Mouse (Mus musculus) hindbrain, embryonic 14.5 days (tissue): ENCODE data around the gene Pum2. TPM values are rescaled to one million over a fixed set of nuclear protein-coding genes. Genes with fewer than 3 reads are reported as not detected.
"Not testable (repeated sequence)": the region's sequence is repeated elsewhere in the genome, so short reads cannot be mapped to it uniquely, and the experiment has no call there.

Experiments
- ATAC-seq: fragments of 200-750 bp; cut with Nextera tagmentation; 2 replicates; pipeline ENCODE4 v1.8.0; 2017; ENCODE audit warnings: moderate number of reproducible peaks, mild to moderate bottlenecking, moderate TSS enrichment, moderate library complexity; ENCODE audit not compliant: low FRiP score
- DNase-seq: peaks from one replicate; pipeline ENCODE4 v3.0.0-alpha.2; 2015; ENCODE audit warnings: low spot score
- H3K27ac ChIP-seq: fragments of 300-500 bp; sonication (generic); 2 replicates; pipeline ENCODE4 v1.5.1; 2014; ENCODE audit warnings: mild to moderate bottlenecking, moderate library complexity
- H3K27me3 ChIP-seq: fragments of 300-500 bp; sonication (generic); 2 replicates; pipeline ENCODE4 v1.6.1; 2014; ENCODE audit warnings: mild to moderate bottlenecking, low read length, mixed read lengths; ENCODE audit not compliant: control insufficient read depth, insufficient read depth
- H3K36me3 ChIP-seq: fragments of 300-500 bp; sonication (generic); replicated peaks from 2 replicates; pipeline ENCODE4 v1.6.1; 2014; ENCODE audit not compliant: control insufficient read depth, insufficient read depth
- H3K4me1 ChIP-seq: fragments of 300-500 bp; sonication (generic); replicated peaks from 2 replicates; pipeline ENCODE4 v1.6.1; 2014; ENCODE audit warnings: antibody characterized with exemption, low read length, mixed read lengths; ENCODE audit not compliant: control insufficient read depth, insufficient read depth
- H3K4me2 ChIP-seq: fragments of 300-500 bp; sonication (generic); replicated peaks from 2 replicates; pipeline ENCODE4 v1.6.1; 2014; ENCODE audit warnings: mild to moderate bottlenecking, moderate library complexity
- H3K4me3 ChIP-seq: fragments of 300-500 bp; sonication (generic); replicated peaks from 2 replicates; pipeline ENCODE4 v1.5.1; 2014; ENCODE audit warnings: mild to moderate bottlenecking, low read length
- H3K9ac ChIP-seq: fragments of 300-500 bp; sonication (generic); 2 replicates; pipeline ENCODE4 v1.6.1; 2014
- H3K9me3 ChIP-seq: fragments of 300-500 bp; sonication (generic); 2 replicates; pipeline ENCODE4 v1.6.1; 2016; ENCODE audit warnings: low read length; ENCODE audit not compliant: control insufficient read depth
- WGBS: fragments of 180-500 bp; shearing (Covaris S2); extraction: QIAGEN DNeasy Blood & Tissue Kit; methylation state at CpG from one replicate; pipeline ENCODE4 v1.1.7; 2014; 5-methylcytosine and 5-hydroxymethylcytosine counted together
- polyA plus RNA-seq: library from polyadenylated mRNA; unstranded; fragments of >200 nt; fragmentation: Nextera tagmentation; extraction: Ambion mirVana; gene quantifications from 2 replicates; pipeline ENCODE4 v1.2.1, GENCODE M21; 2014

Pum2 gene
- polyA plus RNA-seq, 1 experiment from 2014 or later: 64.9 TPM

DNA sequence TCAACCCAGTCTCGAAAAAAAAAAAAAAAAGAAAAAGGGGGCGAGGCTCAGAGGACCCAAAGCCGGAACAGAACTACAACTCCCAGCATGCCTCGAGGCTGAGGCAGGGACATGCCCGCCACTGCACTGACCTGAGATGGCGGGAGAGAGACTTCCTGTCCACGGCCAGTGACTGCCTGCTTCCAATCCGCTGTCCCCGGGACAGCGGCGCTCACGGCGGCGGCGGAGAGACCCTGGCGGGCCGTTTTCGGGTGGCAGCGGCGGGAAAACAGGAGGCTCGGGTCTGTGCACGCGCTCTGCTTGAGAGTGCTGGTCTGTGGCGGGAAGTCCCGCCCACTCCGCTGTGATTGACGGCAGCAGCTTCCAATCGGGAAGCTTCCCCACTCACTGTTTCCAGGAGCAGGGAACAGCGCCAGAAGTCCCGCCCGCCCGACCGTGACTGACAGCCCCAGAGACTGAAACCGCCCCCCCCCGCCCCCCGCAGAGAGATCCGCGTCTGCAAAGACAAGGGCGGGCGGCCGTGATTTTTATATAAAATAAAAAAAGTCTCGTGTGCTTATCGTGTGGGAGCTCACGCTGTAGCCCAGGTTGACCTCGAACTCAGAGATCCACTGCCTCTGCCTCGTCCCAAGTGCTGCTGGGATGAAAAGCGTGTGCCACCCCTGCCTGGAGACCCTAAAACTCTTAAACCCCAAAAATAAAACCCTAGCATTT lies 33.1 kb upstream of the Pum2 start:
- ATAC-seq (peak; percentile 99), DNase-seq (peak; percentile 98)
- Histone ChIP-seq H3K9me3 (no peaks in the 10 kb centered on the region), H3K27ac (peak overlapping the region; percentile 97), H3K4me2 (peak overlapping the region; percentile 69), H3K27me3 (no peaks in the 10 kb centered on the region), H3K4me1 (no peaks in the 10 kb centered on the region), H3K36me3 (no peaks in the 10 kb centered on the region), H3K4me3 (peak overlapping the region; percentile 86), H3K9ac (peak overlapping the region; percentile 95)
- under 1% methylated on average over 46 of the region's 47 CpGs for WGBS

DNA sequence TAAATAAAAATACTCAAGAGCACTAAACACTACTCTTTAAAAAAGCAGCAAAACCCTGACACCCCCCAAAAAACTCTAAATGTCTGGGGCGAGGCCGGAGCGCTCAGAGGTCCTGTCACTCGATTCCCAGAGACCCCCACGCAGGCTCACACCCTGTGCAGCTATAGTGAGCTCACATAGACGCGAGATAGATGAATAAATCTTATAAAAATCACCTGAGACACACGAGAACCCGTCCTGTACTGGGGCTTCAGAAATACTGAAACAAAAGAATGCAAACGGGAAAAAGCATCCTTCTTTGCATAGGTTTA lies 32.6 kb upstream of the Pum2 start:
- peak; percentile 53 for ATAC-seq
- no peaks in the 10 kb centered on the region for H3K36me3 ChIP-seq
- peak overlapping the region; percentile 97 for H3K27ac ChIP-seq
- DNase-seq: no peak
- no peaks in the 10 kb centered on the region for H3K9me3 ChIP-seq
- no peaks in the 10 kb centered on the region for H3K27me3 ChIP-seq
- H3K9ac ChIP-seq: peak overlapping the region; percentile 95
- H3K4me2 ChIP-seq: peak overlapping the region; percentile 69
- peak overlapping the region; percentile 86 for H3K4me3 ChIP-seq
- H3K4me1 ChIP-seq: no peaks in the 10 kb centered on the region
- WGBS: 3% methylated on average over 10 of the region's 10 CpGs

GRCm38 (mm10) chr12:8648211-8648610 lies 25.7 kb upstream of the Pum2 start:
- H3K9ac ChIP-seq, ATAC-seq, H3K4me2 ChIP-seq, H3K9me3 ChIP-seq, H3K27me3 ChIP-seq, H3K36me3 ChIP-seq, H3K4me3 ChIP-seq, H3K4me1 ChIP-seq, H3K27ac ChIP-seq, DNase-seq: not testable (repeated sequence)
- 79% methylated on average over 8 of the region's 8 CpGs for WGBS

GRCm38 (mm10) chr12:8650027-8650426 lies 23.9 kb upstream of the Pum2 start:
- not testable (repeated sequence) for H3K9ac ChIP-seq, H3K4me2 ChIP-seq, H3K4me1 ChIP-seq, H3K9me3 ChIP-seq, H3K36me3 ChIP-seq, DNase-seq, H3K27me3 ChIP-seq, H3K4me3 ChIP-seq, ATAC-seq, H3K27ac ChIP-seq
- WGBS: 58% methylated on average over 3 of the region's 3 CpGs

DNA sequence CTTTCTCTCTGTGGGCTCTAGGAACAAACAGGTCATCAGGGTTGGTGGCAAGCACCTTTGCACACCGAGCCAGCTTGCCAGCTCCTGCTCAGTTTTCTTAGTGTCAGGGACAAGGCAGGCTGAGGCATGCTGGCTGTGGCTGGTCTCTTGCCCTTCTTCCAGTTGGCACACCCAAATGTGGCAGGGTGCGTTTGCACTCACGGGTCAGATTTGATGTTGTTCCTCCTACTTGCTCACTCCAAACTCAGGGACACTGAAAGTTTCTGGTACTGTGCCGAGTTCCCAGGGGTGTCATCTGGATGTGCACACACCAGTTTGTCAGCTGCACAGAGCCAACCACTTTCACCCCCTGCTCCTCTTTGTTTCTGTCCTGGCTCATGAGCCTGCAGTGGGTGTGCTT lies 17.3 kb upstream of the Pum2 start:
- ATAC-seq: no peak
- H3K4me1 ChIP-seq: no peaks in the 10 kb centered on the region
- no peaks in the 10 kb centered on the region for H3K36me3 ChIP-seq
- H3K9ac ChIP-seq: no peak overlapping the region
- no peak for DNase-seq
- no peaks in the 10 kb centered on the region for H3K27me3 ChIP-seq
- H3K4me3 ChIP-seq: no peak overlapping the region
- no peak overlapping the region for H3K4me2 ChIP-seq
- WGBS: 92% methylated on average over 4 of the region's 4 CpGs
- no peak overlapping the region for H3K27ac ChIP-seq
- no peaks in the 10 kb centered on the region for H3K9me3 ChIP-seq

DNA sequence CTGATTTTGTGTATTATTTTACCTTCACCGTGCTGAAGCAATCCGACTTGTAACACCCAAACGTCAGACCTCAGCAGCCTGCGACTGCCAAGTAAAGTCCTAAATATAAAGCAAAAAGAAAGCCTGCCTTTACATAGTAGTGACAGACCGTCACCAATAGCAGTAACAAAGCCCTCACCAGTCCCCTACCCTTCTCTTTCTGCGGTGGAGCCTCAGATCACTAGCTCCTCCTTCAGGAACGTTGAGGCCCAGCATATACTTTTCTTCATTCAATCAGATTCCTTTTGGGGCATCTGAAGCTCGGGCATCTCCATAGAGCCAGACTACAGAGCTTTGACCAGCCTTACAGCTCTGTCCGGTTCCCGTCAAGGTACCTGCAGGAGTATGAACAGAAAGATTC lies 16.8 kb upstream of the Pum2 start:
- H3K27ac ChIP-seq: no peak overlapping the region
- ATAC-seq (no peak), DNase-seq (no peak)
- no peaks in the 10 kb centered on the region for H3K27me3 ChIP-seq
- H3K4me1 ChIP-seq: no peaks in the 10 kb centered on the region
- H3K4me3 ChIP-seq: no peak overlapping the region
- no peaks in the 10 kb centered on the region for H3K36me3 ChIP-seq
- H3K9me3 ChIP-seq: no peaks in the 10 kb centered on the region
- no peak overlapping the region for H3K9ac ChIP-seq
- no peak overlapping the region for H3K4me2 ChIP-seq
- WGBS: 75% methylated on average over 10 of the region's 10 CpGs

DNA sequence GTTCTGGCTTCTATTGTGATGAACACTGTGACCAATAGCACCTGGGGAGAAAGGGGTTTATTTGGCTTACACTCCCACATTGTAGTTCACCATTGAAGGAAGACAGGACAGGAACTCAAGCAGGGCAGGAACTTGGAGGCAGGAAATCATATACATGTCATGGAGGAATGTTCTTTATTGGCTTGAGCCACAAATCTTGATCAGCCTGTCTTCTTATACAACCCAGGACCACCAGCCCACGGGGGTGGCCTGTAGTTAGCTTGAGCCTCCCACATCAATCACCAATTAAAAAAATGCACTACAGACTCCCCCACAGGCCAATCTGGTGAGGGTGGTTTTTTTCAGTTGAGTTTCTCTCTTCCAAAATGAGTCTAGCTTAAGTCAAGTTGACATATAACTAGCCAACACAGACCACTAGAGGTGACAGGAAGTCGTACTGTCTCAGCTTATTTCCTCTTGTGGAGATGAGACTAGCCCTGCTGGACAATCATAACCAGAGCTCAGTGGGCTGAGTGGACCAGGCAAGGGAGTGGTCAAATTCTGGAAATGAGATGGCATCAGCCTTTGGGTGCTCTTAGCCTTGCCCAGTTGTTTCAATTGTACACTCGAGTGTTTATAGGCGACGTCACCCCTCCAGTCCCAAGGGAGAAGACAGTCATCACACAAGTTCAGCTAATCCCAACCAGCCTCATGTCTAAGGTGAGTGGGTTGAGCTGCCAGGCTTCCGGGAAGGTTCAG lies 16.1 kb upstream of the Pum2 start:
- no peak overlapping the region for H3K9ac ChIP-seq
- ATAC-seq: no peak
- WGBS: 93% methylated on average over 6 of the region's 6 CpGs
- no peaks in the 10 kb centered on the region for H3K36me3 ChIP-seq
- no peaks in the 10 kb centered on the region for H3K4me1 ChIP-seq
- no peak overlapping the region for H3K4me3 ChIP-seq
- H3K9me3 ChIP-seq: no peaks in the 10 kb centered on the region
- DNase-seq: no peak
- no peak overlapping the region for H3K4me2 ChIP-seq
- H3K27ac ChIP-seq: no peak overlapping the region
- H3K27me3 ChIP-seq: no peaks in the 10 kb centered on the region

DNA sequence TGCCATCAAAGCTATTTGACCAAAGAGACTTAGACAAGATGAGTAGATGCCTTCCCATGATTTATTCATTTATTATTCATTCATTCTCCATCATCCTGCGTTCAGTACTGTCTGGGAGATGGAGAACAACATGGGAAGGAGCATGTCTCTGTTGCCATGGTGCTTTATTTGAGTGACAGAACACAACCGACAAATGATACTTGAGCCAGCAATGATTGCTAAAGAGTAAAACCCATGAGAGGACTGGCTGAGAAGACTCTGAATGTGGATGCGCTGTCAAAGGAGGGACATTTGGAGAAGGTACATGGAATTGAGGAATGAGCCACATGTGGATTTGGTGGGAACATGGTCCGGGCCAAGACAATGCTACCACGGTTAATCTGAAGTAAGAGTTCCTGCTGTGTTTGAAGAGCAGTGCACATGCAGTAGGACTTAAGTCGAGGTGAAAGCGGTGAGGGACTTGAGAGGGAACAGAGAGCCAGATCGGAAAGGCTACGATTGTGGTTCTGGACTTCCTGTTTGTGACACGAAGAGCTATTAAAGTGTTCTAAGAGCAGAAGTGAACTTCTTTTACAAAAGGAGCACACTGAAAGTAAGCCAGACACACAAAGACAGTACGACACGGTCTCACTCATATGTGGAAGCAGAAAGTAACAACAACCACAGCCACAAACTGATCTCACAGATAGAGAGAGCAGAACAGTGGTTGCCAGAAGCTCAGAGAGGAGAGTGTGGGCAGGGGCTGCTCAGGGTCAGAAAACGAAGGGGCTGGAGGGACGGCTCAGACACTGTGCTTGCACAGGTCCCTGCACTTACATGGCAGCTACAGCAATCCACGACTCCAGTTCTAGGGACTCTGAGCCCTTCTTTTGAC lies 14.3 kb upstream of the Pum2 start:
- H3K27me3 ChIP-seq: no peaks in the 10 kb centered on the region
- no peak for ATAC-seq

GRCm38 (mm10) chr12:8661747-8662146 lies 12.2 kb upstream of the Pum2 start:
- Histone ChIP-seq H3K27ac (no peak overlapping the region), H3K9ac (no peak overlapping the region), H3K4me3 (no peak overlapping the region), H3K9me3 (no peaks in the 10 kb centered on the region), H3K4me1 (no peaks in the 10 kb centered on the region), H3K27me3 (no peaks in the 10 kb centered on the region), H3K36me3 (no peaks in the 10 kb centered on the region), H3K4me2 (no peak overlapping the region)
- DNase-seq: no peak
- no peak for ATAC-seq
- 64% methylated on average over 3 of the region's 3 CpGs for WGBS

More for the DNA sequence above, 14.3 kb upstream of the Pum2 start:
- H3K36me3 ChIP-seq: no peaks in the 10 kb centered on the region
- H3K9me3 ChIP-seq: no peaks in the 10 kb centered on the region
- H3K4me2 ChIP-seq: no peak overlapping the region
- no peak overlapping the region for H3K27ac ChIP-seq
- no peaks in the 10 kb centered on the region for H3K4me1 ChIP-seq
- no peak overlapping the region for H3K4me3 ChIP-seq
- WGBS: 88% methylated on average over 15 of the region's 15 CpGs
- DNase-seq: no peak
- H3K9ac ChIP-seq: no peak overlapping the region
